Mouse (Mus musculus) A20 (cell line): ENCODE data around the gene Arsk.

Experiments
- DNase-seq: peaks from one replicate; pipeline ENCODE4 v3.0.0-alpha.2; 2011; ENCODE audit warnings: low read depth, low spot score

Arsk gene

GRCm38 (mm10) chr13:76098493-76099303 lies at the start of gene Arsk, which contains the start of gene Ttc37:
TSS of gene Arsk (minus strand) at chr13:76098660.
TSS of gene Ttc37 (plus strand) at chr13:76098734.
- peak; percentile 96 for DNase-seq

- peak; percentile 77 for DNase-seq
Observed at GRCm38 (mm10) chr13:76141117-76141808, 42.8 kb upstream of the Arsk start.

GRCm38 (mm10) chr13:76138862-76139261 lies 40.4 kb upstream of the Arsk start:
- peak; percentile 67 for DNase-seq

GRCm38 (mm10) chr13:76132415-76132814 lies 34.0 kb upstream of the Arsk start:
- DNase-seq, result no peak

- DNase-seq, result no peak
Observed at GRCm38 (mm10) chr13:76128799-76129198, 30.3 kb upstream of the Arsk start.

GRCm38 (mm10) chr13:76109069-76109824 lies 10.8 kb upstream of the Arsk start:
- DNase-seq, result no peak

- no peak for DNase-seq
Observed at GRCm38 (mm10) chr13:76101989-76102388, 3.5 kb upstream of the Arsk start.

GRCm38 (mm10) chr13:76098116-76098492 lies 356 bp downstream of the Arsk start:
- no peak for DNase-seq

- no peak for DNase-seq
Observed at GRCm38 (mm10) chr13:76074323-76074722, 24.1 kb downstream of the Arsk start.

- DNase-seq, result no peak
Observed at GRCm38 (mm10) chr13:76064363-76064945, 34.0 kb downstream of the Arsk start.

- no peak for DNase-seq
Observed at GRCm38 (mm10) chr13:76063548-76063947, 34.9 kb downstream of the Arsk start.

- DNase-seq, result no peak
Observed at GRCm38 (mm10) chr13:76062569-76062968, 35.9 kb downstream of the Arsk start.

- DNase-seq, result no peak
Observed at GRCm38 (mm10) chr13:76062126-76062525, 36.3 kb downstream of the Arsk start.

GRCm38 (mm10) chr13:76059591-76059990 lies 38.9 kb downstream of the Arsk start:
- DNase-seq, result no peak

- DNase-seq, result no peak
Observed at GRCm38 (mm10) chr13:76057267-76058069, 41.0 kb downstream of the Arsk start.

GRCm38 (mm10) chr13:76056896-76057266 lies 41.6 kb downstream of the Arsk start, which contains the start of gene Gpr150:
TSS of gene Gpr150 (minus strand) at chr13:76056996.
- DNase-seq, result no peak

GRCm38 (mm10) chr13:76056261-76056724 lies 42.2 kb downstream of the Arsk start:
- no peak for DNase-seq

GRCm38 (mm10) chr13:76055391-76056232 lies 42.8 kb downstream of the Arsk start:
- no peak for DNase-seq

GRCm38 (mm10) chr13:76044971-76045370 lies 53.5 kb downstream of the Arsk start:
- no peak for DNase-seq

GRCm38 (mm10) chr13:76042455-76042854 lies 56.0 kb downstream of the Arsk start:
- DNase-seq, result no peak
